Mouse (Mus musculus) midbrain, postnatal 0 days (tissue): ENCODE measurements around the gene Ctnnd2. TPM values are rescaled to one million over a fixed set of nuclear protein-coding genes. Genes with fewer than 3 reads are reported as not detected.
A peak's percentile ranks its signal among the peaks of the same experiment; 100 is the strongest.

Experiments
- ATAC-seq: fragments of 200-750 bp; cut with Nextera tagmentation; 2 replicates; pipeline ENCODE4 v1.8.0; 2017; ENCODE audit warnings: moderate number of reproducible peaks, mild to moderate bottlenecking, moderate TSS enrichment, moderate library complexity; ENCODE audit not compliant: low FRiP score
- DNase-seq: peaks from one replicate; pipeline ENCODE4 v3.0.0-alpha.2; 2015; ENCODE audit warnings: low spot score
- H3K27ac ChIP-seq: fragments of 300-500 bp; sonication (generic); 2 replicates; pipeline ENCODE4 v1.5.1; 2014; ENCODE audit warnings: low read depth, mild to moderate bottlenecking, low read length, mixed read lengths
- H3K27me3 ChIP-seq: fragments of 300-500 bp; sonication (generic); 2 replicates; pipeline ENCODE4 v1.6.1; 2014; ENCODE audit warnings: low read length, control low read depth, mixed read lengths; ENCODE audit not compliant: insufficient read depth
- H3K36me3 ChIP-seq: fragments of 300-500 bp; sonication (generic); 2 replicates; pipeline ENCODE4 v1.6.1; 2014; ENCODE audit warnings: low read length, control low read depth, mixed read lengths; ENCODE audit not compliant: insufficient read depth
- H3K4me1 ChIP-seq: fragments of 300-500 bp; sonication (generic); 2 replicates; pipeline ENCODE4 v1.6.1; 2014; ENCODE audit warnings: mild to moderate bottlenecking, control low read depth, antibody characterized with exemption, low read length, mixed read lengths; ENCODE audit not compliant: insufficient read depth
- H3K4me2 ChIP-seq: fragments of 300-500 bp; sonication (generic); 2 replicates; pipeline ENCODE4 v1.6.1; 2014; ENCODE audit warnings: low read depth, mild to moderate bottlenecking, low read length, mixed read lengths; ENCODE audit not compliant: poor library complexity, severe bottlenecking
- H3K4me3 ChIP-seq: fragments of 300-500 bp; sonication (generic); 2 replicates; pipeline ENCODE4 v1.5.1; 2014; ENCODE audit warnings: low read depth, mild to moderate bottlenecking, low read length, moderate library complexity
- H3K9ac ChIP-seq: fragments of 300-500 bp; sonication (generic); replicated peaks from 2 replicates; pipeline ENCODE4 v1.6.1; 2014; ENCODE audit warnings: mild to moderate bottlenecking, low read length, moderate library complexity, mixed read lengths; ENCODE audit not compliant: poor library complexity, severe bottlenecking
- H3K9me3 ChIP-seq: fragments of 300-500 bp; sonication (generic); 2 replicates; pipeline ENCODE4 v1.6.1; 2016; ENCODE audit warnings: low read length, control low read depth
- CTCF ChIP-seq: IDR thresholded peaks from 2 replicates; pipeline ENCODE4 v1.5.1; 2016; ENCODE audit warnings: antibody characterized with exemption, mild to moderate bottlenecking
- WGBS: fragments of 180-500 bp; shearing (Covaris S2); extraction: QIAGEN DNeasy Blood & Tissue Kit; methylation state at CpG from one replicate; pipeline ENCODE4 v1.1.7; 2014; 5-methylcytosine and 5-hydroxymethylcytosine counted together
- polyA plus RNA-seq: library from polyadenylated mRNA; unstranded; fragments of >200 nt; fragmentation: Nextera tagmentation; extraction: Ambion mirVana; gene quantifications from 2 replicates; pipeline ENCODE4 v1.2.1, GENCODE M21; 2015
- total RNA-seq: library from RNA; depleted of rRNA; stranded (reverse); fragments of >200 nt; gene quantifications from 2 replicates; pipeline ENCODE4 v1.2.3, GENCODE M21; 2014

Gene Ctnnd2
- total and polyA plus RNA-seq, 2 experiments from 2014 or later, result 89.0 to 178 TPM

DNA sequence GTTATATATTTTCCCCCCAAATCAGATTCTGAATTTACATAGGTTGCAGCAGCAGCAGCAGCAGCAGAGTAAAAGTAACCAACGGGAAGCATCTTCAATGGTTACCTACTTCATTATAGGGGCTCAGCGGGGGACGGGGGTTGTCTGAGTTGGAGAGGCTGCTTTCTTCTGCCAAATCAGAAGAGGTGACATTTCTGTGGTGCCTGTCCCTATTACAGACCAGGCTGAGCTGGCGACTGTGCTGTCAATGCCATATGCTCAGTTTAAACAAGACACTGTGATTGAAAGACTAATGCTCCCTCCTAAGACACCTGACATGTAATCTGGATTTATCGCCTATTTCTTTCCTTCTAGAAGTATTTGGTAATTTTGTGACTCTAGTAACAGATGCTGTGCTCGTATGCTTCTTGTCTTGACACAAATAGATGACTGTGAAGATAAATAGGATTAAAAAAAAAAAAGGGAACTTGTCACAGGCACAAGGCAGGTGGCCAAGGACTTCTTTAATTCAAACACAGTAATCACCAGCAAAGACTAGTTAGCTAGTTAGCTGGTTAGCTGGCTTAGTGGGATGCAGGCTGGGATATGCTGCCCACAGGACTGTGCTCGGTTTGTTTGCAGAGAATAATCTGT, 475.4 kb downstream of the Ctnnd2 start:
- no peak for DNase-seq
- H3K4me3 ChIP-seq, result peak overlapping the region; percentile 63; the same call in 1 of the 2 replicates
- 44% methylated on average over 7 of the region's 7 CpGs for WGBS
- 0 out of 2 replicates have a peak overlapping the region, but pooled peaks have one; percentile 97 for H3K4me2 ChIP-seq
- peaks cover 2% of the 10 kb centered on the region; the same call in 1 of the 2 replicates for H3K4me1 ChIP-seq
- H3K9ac ChIP-seq, result no peak overlapping the region
- ATAC-seq, result no peak
- 0 out of 2 replicates have a peak, but pooled peaks cover 3% of the 10 kb centered on the region for H3K36me3 ChIP-seq
- H3K27me3 ChIP-seq, result no peaks in the 10 kb centered on the region
- H3K27ac ChIP-seq, result no peak overlapping the region
- TF ChIP-seq CTCF, result no peak
- no peaks in the 10 kb centered on the region for H3K9me3 ChIP-seq

DNA sequence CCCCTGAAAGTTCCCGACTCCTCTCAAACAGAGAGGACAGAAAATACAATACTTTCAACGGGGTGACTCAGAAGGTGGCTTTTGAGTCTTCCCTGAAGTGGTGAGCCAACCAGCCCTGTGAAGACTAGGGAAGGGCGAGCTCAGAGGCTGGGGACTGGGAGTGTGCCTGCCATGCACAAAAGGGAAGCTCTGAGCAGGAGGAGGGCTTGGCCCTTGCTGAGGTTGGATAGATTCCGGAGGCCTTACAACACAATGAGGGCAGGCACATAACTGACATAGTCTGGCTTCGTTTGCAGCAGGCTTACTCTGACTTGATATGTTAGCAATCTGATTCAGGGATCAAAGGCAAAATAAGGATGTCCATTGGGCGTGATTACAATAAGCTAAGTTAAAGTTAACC, 477.6 kb downstream of the Ctnnd2 start:
- H3K4me1 ChIP-seq, result peaks cover 2% of the 10 kb centered on the region; the same call in 1 of the 2 replicates
- no peak overlapping the region for H3K4me3 ChIP-seq
- ATAC-seq (no peak), DNase-seq (no peak)
- H3K27me3 ChIP-seq, result no peaks in the 10 kb centered on the region
- H3K9me3 ChIP-seq, result no peaks in the 10 kb centered on the region
- H3K27ac ChIP-seq, result no peak overlapping the region
- no peak for TF ChIP-seq CTCF
- no peak overlapping the region for H3K4me2 ChIP-seq
- H3K9ac ChIP-seq, result no peak overlapping the region
- no peaks in the 10 kb centered on the region for H3K36me3 ChIP-seq
- 53% methylated on average over 6 of the region's 6 CpGs for WGBS

DNA sequence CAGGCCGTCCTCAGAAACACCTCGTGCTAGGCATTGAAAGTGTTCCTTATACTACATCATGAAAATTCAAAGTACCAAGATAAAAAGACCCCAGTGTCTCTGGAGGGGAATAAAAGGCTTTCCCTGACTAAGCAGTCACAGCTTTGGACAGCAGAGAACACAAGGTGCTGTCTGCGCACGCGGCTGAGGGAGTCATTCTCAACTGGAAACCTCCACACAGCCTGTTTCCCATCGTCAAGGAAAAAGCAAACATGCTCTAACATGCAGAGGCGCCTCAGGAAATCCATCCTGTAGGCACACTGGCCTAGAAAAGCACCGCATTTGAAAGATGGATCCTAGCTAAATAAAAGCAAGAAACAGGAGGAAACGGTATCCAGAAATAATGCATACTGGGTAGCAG, 483.0 kb downstream of the Ctnnd2 start:
- Histone ChIP-seq H3K27ac (0 out of 2 replicates have a peak overlapping the region, but pooled peaks have one; percentile 12), H3K27me3 (no peaks in the 10 kb centered on the region), H3K4me3 (no peak overlapping the region), H3K36me3 (no peaks in the 10 kb centered on the region), H3K9me3 (no peaks in the 10 kb centered on the region), H3K9ac (no peak overlapping the region), H3K4me1 (no peaks in the 10 kb centered on the region; the same call in 1 of the 2 replicates), H3K4me2 (no peak overlapping the region)
- TF ChIP-seq CTCF, result no peak
- WGBS, result 40% methylated on average over 9 of the region's 9 CpGs
- ATAC-seq, result no peak; the same call in 1 of the 2 replicates
- DNase-seq, result no peak

DNA sequence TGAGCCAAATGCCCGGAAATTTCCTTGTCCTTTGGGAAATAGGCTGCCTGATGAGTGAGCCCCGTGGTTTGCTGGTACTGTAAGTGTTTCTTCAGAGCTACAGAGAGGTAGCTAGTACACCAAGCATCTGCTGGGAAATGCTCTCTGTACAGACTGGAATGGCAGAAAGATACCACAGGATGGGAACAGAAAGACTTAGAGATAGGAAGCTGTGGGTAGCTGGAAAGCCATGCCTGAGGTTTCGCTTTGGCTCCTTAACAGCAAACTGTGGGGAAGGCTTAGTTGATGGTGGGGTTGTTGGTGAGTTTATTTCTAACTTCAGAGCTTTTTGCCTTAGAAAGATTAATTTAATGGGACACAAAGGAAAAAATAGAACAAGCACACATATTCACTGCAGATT, 485.2 kb downstream of the Ctnnd2 start:
- ATAC-seq (no peak), DNase-seq (no peak)
- H3K9me3 ChIP-seq, result no peaks in the 10 kb centered on the region
- no peaks in the 10 kb centered on the region for H3K27me3 ChIP-seq
- no peak overlapping the region for H3K9ac ChIP-seq
- TF ChIP-seq CTCF, result no peak
- H3K4me1 ChIP-seq, result no peaks in the 10 kb centered on the region; the same call in 1 of the 2 replicates
- H3K36me3 ChIP-seq, result no peaks in the 10 kb centered on the region
- no peak overlapping the region for H3K27ac ChIP-seq
- WGBS, result 75% methylated on average over 3 of the region's 3 CpGs
- no peak overlapping the region for H3K4me3 ChIP-seq
- H3K4me2 ChIP-seq, result no peak overlapping the region

DNA sequence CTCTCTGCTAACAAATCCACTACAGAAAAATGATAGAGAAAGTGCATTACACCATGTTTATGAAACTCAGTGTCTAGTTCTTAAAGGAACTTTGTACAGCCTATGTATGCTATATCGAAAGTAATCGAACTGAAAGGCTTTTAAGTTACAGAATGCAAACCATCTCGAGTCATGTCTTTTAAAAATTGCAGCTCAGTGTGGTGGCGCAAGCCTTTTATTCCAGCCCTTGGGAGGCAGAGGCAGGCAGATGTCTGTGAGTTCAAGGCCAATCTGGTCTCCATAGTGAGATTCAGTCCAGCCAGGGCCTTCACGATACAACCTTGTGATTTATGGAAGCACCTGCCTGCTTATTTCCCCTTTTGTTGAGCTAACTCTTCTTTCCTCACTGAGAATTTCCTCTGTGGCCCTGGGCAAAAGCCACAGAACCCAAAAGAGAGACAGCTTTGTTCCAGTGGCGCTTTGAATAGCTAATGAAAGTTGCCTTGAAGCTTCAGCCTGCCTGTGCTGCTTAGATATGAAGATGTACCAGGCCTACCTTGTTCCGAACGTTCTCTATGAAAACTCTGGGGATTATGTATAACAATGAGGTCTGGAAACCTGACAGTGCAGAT, 488.3 kb downstream of the Ctnnd2 start:
- Histone ChIP-seq H3K4me3 (no peak overlapping the region), H3K27me3 (no peaks in the 10 kb centered on the region), H3K4me1 (no peaks in the 10 kb centered on the region; the same call in 1 of the 2 replicates), H3K4me2 (no peak overlapping the region), H3K9ac (no peak overlapping the region), H3K27ac (no peak overlapping the region), H3K36me3 (0 out of 2 replicates have a peak, but pooled peaks cover 3% of the 10 kb centered on the region), H3K9me3 (no peaks in the 10 kb centered on the region)
- no peak for DNase-seq
- no peak for ATAC-seq
- no peak for TF ChIP-seq CTCF
- WGBS, result 77% methylated on average over 8 of the region's 8 CpGs
